Mouse (Mus musculus) intestine, embryonic 15.5 days (tissue): ENCODE data around the gene Mpzl2. TPM values are rescaled to one million over a fixed set of nuclear protein-coding genes. Genes with fewer than 3 reads are reported as not detected.
A peak's percentile ranks its signal among the peaks of the same experiment; 100 is the strongest.

Experiments
- ATAC-seq: fragments of 200-750 bp; cut with Nextera tagmentation; 2 replicates; pipeline ENCODE4 v1.8.0; 2017; ENCODE audit warnings: moderate TSS enrichment, moderate library complexity
- H3K27ac ChIP-seq: fragments of 300-500 bp; sonication (generic); 2 replicates; pipeline ENCODE4 v1.5.1; 2015; ENCODE audit warnings: mild to moderate bottlenecking, inconsistent platforms
- H3K27me3 ChIP-seq: fragments of 300-500 bp; sonication (generic); replicated peaks from 2 replicates; pipeline ENCODE4 v1.6.1; 2015; ENCODE audit warnings: inconsistent platforms
- H3K36me3 ChIP-seq: fragments of 300-500 bp; sonication (generic); 2 replicates; pipeline ENCODE4 v1.6.1; 2015; ENCODE audit warnings: inconsistent platforms
- H3K4me1 ChIP-seq: fragments of 300-500 bp; sonication (generic); replicated peaks from 2 replicates; pipeline ENCODE4 v1.6.1; 2015; ENCODE audit warnings: inconsistent platforms
- H3K4me2 ChIP-seq: fragments of 300-500 bp; sonication (generic); replicated peaks from 2 replicates; pipeline ENCODE4 v1.6.1; 2015; ENCODE audit warnings: mild to moderate bottlenecking, inconsistent platforms
- H3K4me3 ChIP-seq: fragments of 300-500 bp; sonication (generic); replicated peaks from 2 replicates; pipeline ENCODE4 v1.5.1; 2015; ENCODE audit warnings: inconsistent platforms
- H3K9ac ChIP-seq: fragments of 300-500 bp; sonication (generic); 2 replicates; pipeline ENCODE4 v1.6.1; 2015; ENCODE audit warnings: inconsistent platforms
- H3K9me3 ChIP-seq: fragments of 300-500 bp; sonication (generic); 2 replicates; pipeline ENCODE4 v1.6.1; 2016; ENCODE audit warnings: inconsistent platforms
- WGBS: fragments of 180-500 bp; shearing (Covaris S2); methylation state at CpG from one replicate; pipeline ENCODE4 v1.1.7; 2015; 5-methylcytosine and 5-hydroxymethylcytosine counted together
- polyA plus RNA-seq: library from polyadenylated mRNA; unstranded; fragments of >200 nt; fragmentation: Nextera tagmentation; extraction: Ambion mirVana; gene quantifications from 2 replicates; pipeline ENCODE4 v1.2.1, GENCODE M21; 2015

The Mpzl2 gene
- polyA plus RNA-seq, 1 experiment from 2014 or later = 31.2 TPM

DNA sequence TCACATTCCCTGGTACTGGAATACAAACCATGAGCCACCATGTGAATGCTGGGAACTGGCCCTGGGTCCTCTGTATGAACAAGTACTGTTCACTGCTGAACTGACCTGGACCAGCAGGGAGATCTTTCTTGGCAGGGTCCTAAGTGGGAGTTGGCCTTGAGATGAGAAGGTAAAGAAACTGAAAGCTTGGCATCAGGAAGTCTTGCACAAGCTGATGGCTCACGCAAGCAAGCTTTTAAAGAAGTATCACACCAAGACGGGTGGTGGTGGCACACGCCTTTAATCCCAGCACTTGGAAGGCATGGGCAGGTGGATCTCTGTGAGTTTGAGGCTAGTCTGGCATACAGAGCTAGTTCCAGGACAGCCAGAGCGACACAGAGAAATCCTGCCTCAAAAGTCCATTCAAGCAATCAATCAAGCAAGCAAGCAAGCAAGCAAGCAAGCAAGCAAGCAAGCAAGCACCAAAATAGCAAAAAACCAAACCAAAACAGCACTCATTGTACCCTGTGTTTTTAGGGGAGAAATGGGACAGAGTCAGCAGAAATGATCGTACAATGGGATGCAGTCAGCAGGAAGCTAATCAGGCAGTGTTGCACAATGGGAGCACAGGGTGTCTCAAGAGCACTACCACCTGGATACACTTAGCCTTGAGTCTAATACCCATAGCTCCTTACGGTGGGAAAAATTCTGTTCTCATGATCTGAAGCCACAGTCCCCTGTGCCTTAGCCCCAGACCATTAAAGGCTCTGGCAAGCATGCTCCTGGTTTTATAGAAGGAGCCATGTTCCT is 55.7 kb downstream of the Mpzl2 start:
- no peaks in the 10 kb centered on the region for H3K27me3 ChIP-seq
- ATAC-seq = 0 out of 2 replicates have a peak, but pooled peaks have one; percentile 51
- H3K4me2 ChIP-seq = no peak overlapping the region
- H3K9me3 ChIP-seq = no peaks in the 10 kb centered on the region
- H3K4me1 ChIP-seq = no peaks in the 10 kb centered on the region
- no peak overlapping the region for H3K4me3 ChIP-seq
- no peaks in the 10 kb centered on the region for H3K36me3 ChIP-seq
- no peak overlapping the region for H3K9ac ChIP-seq
- 76% methylated on average over 6 of the region's 6 CpGs for WGBS
- no peak overlapping the region for H3K27ac ChIP-seq

DNA sequence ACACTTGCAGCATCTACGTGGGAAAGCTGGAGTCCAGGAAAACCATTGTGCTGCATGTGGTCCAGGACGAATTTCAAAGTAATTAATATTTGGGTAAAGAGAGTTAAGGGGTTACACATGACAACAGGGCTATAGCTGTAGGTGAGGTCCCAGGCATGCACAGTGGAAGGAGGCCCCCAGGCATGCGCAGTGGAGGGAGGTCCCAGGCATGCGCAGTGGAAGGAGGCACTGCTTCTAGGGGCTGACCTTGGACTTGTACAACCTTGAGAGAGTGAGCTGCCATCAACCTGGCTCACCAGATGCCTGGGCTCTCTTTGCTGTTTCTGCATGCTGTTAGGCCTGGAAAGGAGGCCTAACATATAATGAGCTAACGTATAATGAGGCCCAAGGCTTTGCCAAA is 58.3 kb downstream of the Mpzl2 start:
- 85% methylated on average over 5 of the region's 5 CpGs for WGBS
- no peak overlapping the region for H3K9ac ChIP-seq

DNA sequence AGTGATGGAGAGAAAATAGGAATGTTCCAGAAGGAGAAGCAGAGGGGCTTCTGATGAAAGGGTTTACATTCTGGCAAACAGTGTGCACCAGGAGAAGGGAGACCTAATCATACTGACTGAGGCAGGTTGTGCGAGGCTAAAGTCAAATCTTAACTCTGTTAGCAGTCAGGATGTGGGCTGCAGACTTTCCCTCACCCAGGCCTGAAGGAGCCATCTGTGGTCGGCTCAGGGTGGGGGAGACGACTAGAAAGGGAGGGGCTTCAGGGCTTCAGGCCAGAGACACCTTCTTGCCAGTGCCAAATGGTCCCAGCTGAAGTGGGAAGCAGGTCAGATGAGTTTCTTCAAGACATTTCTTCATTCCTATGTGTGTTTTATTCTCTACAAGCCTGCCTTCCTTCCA is 58.8 kb downstream of the Mpzl2 start:
- ATAC-seq = no peak
- no peak overlapping the region for H3K4me3 ChIP-seq
- H3K9me3 ChIP-seq = no peaks in the 10 kb centered on the region
- WGBS = 39% methylated on average over 3 of the region's 3 CpGs
- no peaks in the 10 kb centered on the region for H3K36me3 ChIP-seq
- H3K27ac ChIP-seq = no peak overlapping the region
- H3K27me3 ChIP-seq = no peaks in the 10 kb centered on the region
- peaks cover 3% of the 10 kb centered on the region; the same call in 1 of the 2 replicates for H3K4me1 ChIP-seq
- H3K4me2 ChIP-seq = no peak overlapping the region
- no peak overlapping the region for H3K9ac ChIP-seq

More for the DNA sequence above, 58.3 kb downstream of the Mpzl2 start:
- H3K9me3 ChIP-seq = no peaks in the 10 kb centered on the region
- no peak for ATAC-seq
- H3K4me2 ChIP-seq = no peak overlapping the region
- no peaks in the 10 kb centered on the region for H3K36me3 ChIP-seq
- peaks cover 3% of the 10 kb centered on the region; the same call in 1 of the 2 replicates for H3K4me1 ChIP-seq
- no peaks in the 10 kb centered on the region for H3K27me3 ChIP-seq
- H3K27ac ChIP-seq = no peak overlapping the region
- no peak overlapping the region for H3K4me3 ChIP-seq

DNA sequence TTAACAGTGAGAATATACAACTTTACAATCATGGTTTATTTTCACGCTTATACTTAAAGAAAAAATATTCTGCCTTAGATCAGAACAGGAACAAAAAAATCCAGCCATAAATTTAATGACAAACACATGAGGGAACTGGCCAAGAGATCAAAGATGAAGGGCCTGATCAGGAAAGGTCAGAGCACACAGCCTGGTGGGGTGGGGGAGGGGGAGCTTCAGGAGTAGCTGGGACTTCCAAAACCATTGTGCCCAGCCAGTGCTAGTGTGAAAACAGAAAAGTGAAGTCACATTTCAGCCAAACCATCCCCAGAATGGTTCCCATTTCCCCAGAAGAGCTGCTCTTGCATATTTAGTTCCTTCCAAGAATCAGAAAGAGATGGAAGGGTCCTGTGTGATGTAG is 62.9 kb downstream of the Mpzl2 start:
- H3K4me2 ChIP-seq = no peak overlapping the region; the same call in 1 of the 2 replicates
- H3K36me3 ChIP-seq = no peaks in the 10 kb centered on the region
- no peak overlapping the region for H3K9ac ChIP-seq
- H3K27me3 ChIP-seq = no peaks in the 10 kb centered on the region
- peak overlapping the region; percentile 71 for H3K27ac ChIP-seq
- no peaks in the 10 kb centered on the region for H3K9me3 ChIP-seq
- H3K4me3 ChIP-seq = no peak overlapping the region
- 65% methylated on average over 1 of the region's 1 CpGs for whole genome bisulfite sequencing
- H3K4me1 ChIP-seq = peaks cover 3% of the 10 kb centered on the region; the same call in 1 of the 2 replicates
- no peak for ATAC-seq

DNA sequence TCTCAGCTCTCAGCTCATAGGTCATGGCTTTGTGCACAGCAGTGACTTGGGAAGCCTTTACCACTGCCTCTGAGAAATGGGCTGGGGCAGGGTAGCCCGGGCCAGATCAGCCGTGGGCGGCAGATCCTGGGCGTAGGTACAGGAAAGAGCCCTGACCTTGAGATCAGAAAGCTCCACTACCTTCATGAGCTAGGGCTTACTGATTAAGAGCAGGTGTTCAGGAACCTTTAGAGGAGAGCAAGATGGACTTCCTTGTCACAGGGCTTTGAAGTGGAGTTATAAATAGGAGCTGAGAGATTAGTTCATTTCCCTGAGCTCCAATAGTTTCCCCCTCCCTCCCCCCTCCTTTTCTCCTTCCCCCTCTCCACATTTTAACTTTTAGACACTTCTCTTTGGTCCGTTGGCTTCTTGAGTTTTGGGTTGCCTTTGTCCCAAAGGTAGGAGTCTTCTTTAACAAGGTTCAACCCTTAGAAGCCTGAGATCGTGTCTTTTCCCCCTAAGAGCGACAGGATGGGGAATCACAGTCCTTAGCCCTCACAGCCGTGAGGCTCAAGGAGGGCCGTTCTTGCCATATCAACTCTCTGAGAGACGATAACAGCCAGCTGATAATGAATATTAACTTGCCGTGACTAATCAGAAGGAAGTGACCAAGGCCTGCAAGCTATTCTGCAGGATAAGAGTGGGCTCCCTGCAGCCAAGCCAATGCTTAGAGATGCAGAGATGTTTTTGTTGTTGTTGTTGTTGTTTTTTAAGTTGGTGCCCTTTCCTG is 63.8 kb downstream of the Mpzl2 start:
- H3K9ac ChIP-seq = no peak overlapping the region
- peak; percentile 88 for ATAC-seq
- H3K27me3 ChIP-seq = no peaks in the 10 kb centered on the region
- H3K36me3 ChIP-seq = no peaks in the 10 kb centered on the region
- peaks cover 3% of the 10 kb centered on the region; the same call in 1 of the 2 replicates for H3K4me1 ChIP-seq
- H3K4me3 ChIP-seq = no peak overlapping the region; the same call in 1 of the 2 replicates
- 55% methylated on average over 11 of the region's 11 CpGs for WGBS
- no peaks in the 10 kb centered on the region for H3K9me3 ChIP-seq
- H3K27ac ChIP-seq = peak overlapping the region; percentile 71
- peak overlapping the region; percentile 3 for H3K4me2 ChIP-seq

Other genes with a start within 250 kb of the Mpzl2 start
- 4.8 and 5.2 TPM in 2 replicates for gene Tmem25, start 240.5 kb upstream of the Mpzl2 start, polyA plus RNA-seq
- gene Ttc36, start 236.7 kb upstream of the Mpzl2 start, polyA plus RNA-seq = 4.0 and 4.4 TPM in 2 replicates
- 11.5 and 13.1 TPM in 2 replicates for gene Kmt2a, start 158.5 kb upstream of the Mpzl2 start, polyA plus RNA-seq
- 920 and 926 TPM in 2 replicates for gene Atp5l, start 119.1 kb upstream of the Mpzl2 start, polyA plus RNA-seq
- 24.2 and 24.6 TPM in 2 replicates for gene Ube4a, start 74.2 kb upstream of the Mpzl2 start, polyA plus RNA-seq
- gene Cd3g, start 59.4 kb upstream of the Mpzl2 start, polyA plus RNA-seq = 0.76 and 1.0 TPM in 2 replicates
- not detected in 2 replicates for gene Cd3d, start 58.0 kb upstream of the Mpzl2 start, polyA plus RNA-seq
- gene Cd3e, start 30.2 kb upstream of the Mpzl2 start, polyA plus RNA-seq = 1.4 and 1.8 TPM in 2 replicates
- 5.4 and 6.3 TPM in 2 replicates for gene Mpzl3, start 15.4 kb downstream of the Mpzl2 start, polyA plus RNA-seq
- gene Jaml, start 39.4 kb downstream of the Mpzl2 start, polyA plus RNA-seq = 74.9 and 80.6 TPM in 2 replicates
- 2.7 and 3.0 TPM in 2 replicates for gene Scn2b, start 78.0 kb downstream of the Mpzl2 start, polyA plus RNA-seq
- 0.11 and 0.13 TPM in 2 replicates for gene Scn4b, start 98.6 kb downstream of the Mpzl2 start, polyA plus RNA-seq
- 0.43 TPM in 1 of 2 replicates, not detected in the other for gene BC049352, start 142.2 kb downstream of the Mpzl2 start, polyA plus RNA-seq
- 29.1 and 33.6 TPM in 2 replicates for gene Tmprss4, start 164.3 kb downstream of the Mpzl2 start, polyA plus RNA-seq
- 1.4 TPM in 2 replicates for gene Il10ra, start 229.3 kb downstream of the Mpzl2 start, polyA plus RNA-seq